Mouse (Mus musculus): ENCODE measurements around the gene Cyb561a3. TPM values are rescaled to one million over a fixed set of nuclear protein-coding genes. Genes with fewer than 3 reads are reported as not detected.
A peak's percentile ranks its signal among the peaks of the same experiment; 100 is the strongest.

Gene Cyb561a3
- polyA plus RNA-seq, 1 experiment from 2014 or later, result 14.5 TPM

DNA sequence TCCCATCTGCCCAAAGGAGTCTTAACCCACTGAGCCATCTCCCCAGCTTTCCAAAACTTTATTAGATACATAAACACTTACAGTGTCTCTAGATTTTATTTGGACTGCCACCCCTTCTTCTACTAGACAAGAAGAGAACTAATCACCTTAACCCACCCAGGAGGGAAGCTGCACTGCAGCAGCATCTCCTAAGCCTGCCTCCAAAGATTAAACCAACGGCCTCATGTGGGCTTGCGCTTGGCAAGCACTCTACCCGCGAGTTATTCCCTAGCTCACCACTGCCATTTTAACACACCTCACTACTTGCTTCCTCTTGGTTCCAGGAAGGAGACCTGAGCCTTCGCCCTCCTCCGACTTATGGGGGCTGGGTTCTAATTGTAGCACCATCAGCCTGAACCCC lies 12.7 kb upstream of the Cyb561a3 start:
- no peaks in the 10 kb centered on the region for H3K36me3 ChIP-seq (replicated peaks)
- H3K4me3 ChIP-seq (replicated peaks), result no peak overlapping the region
- H3K27ac ChIP-seq (replicated peaks), result no peak overlapping the region
- H3K4me2 ChIP-seq, result no peak overlapping the region
- H3K27me3 ChIP-seq, result no peaks in the 10 kb centered on the region
- WGBS (ENCODE audit: insufficient replicate concordance), result 57% methylated on average over 6 of the region's 6 CpGs
- H3K9ac ChIP-seq, result no peak overlapping the region
- H3K9me3 ChIP-seq (replicated peaks), result no peaks in the 10 kb centered on the region
- no peak for ATAC-seq (ENCODE audit: insufficient read depth)
- H3K4me1 ChIP-seq (replicated peaks), result peaks cover 5% of the 10 kb centered on the region; the same call in 1 of the 2 replicates

DNA sequence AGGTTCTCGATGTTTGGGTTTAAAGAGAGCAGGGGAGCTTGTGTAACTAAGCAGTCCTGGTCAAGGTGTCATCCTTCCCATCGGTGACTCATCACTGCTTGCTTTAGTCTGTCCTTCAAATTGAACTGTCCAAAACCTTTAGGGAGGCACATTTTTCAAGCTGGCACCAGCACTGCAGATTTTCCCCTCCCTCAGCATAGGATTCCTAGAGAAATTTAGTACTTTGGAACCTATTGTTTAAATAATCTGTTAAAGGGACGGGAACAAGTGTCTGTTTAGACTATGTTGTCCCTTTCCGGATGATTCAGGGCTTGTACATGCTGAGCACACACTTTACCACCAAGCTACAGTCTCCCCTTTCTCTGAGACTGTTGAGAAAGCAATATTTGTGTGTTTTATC lies 11.8 kb upstream of the Cyb561a3 start:
- H3K4me3 ChIP-seq (replicated peaks), result no peak overlapping the region
- H3K9me3 ChIP-seq (replicated peaks), result no peaks in the 10 kb centered on the region
- H3K27me3 ChIP-seq, result no peaks in the 10 kb centered on the region
- H3K36me3 ChIP-seq (replicated peaks), result no peaks in the 10 kb centered on the region
- no peak overlapping the region for H3K27ac ChIP-seq (replicated peaks)
- no peak overlapping the region for H3K4me2 ChIP-seq
- peak; percentile 37; the same call in 1 of the 2 replicates for ATAC-seq (ENCODE audit: insufficient read depth)
- WGBS (ENCODE audit: insufficient replicate concordance), result 44% methylated on average over 4 of the region's 4 CpGs
- no peak overlapping the region for H3K9ac ChIP-seq
- H3K4me1 ChIP-seq (replicated peaks), result peaks cover 5% of the 10 kb centered on the region; the same call in 1 of the 2 replicates

DNA sequence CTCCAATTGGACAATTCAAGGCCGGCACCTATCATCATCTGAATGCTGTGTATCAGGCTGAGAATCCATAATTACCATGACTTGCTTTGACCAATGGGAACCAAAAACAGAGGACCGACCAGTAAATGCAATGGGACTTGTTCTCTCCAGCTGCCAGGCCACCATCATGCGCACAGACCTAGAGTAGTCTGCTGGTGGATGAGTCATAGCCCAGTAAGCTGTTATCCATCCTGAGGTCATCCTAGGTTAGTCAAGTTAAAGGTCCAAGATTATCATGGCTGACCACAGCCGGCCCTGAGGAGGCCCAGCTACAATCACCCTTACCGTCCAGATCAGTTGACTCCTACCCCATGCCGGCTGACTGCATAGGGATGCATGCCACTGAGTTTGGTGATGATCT lies 7.3 kb upstream of the Cyb561a3 start:
- no peak overlapping the region for H3K4me2 ChIP-seq
- no peak overlapping the region for H3K27ac ChIP-seq (replicated peaks)
- H3K4me1 ChIP-seq (replicated peaks), result 0 out of 2 replicates have a peak, but pooled peaks cover 5% of the 10 kb centered on the region
- ATAC-seq (ENCODE audit: insufficient read depth), result no peak
- H3K9ac ChIP-seq, result no peak overlapping the region
- no peaks in the 10 kb centered on the region for H3K9me3 ChIP-seq (replicated peaks)
- no peak overlapping the region for H3K4me3 ChIP-seq (replicated peaks)
- peaks cover 38% of the 10 kb centered on the region for H3K36me3 ChIP-seq (replicated peaks)
- H3K27me3 ChIP-seq, result no peaks in the 10 kb centered on the region
- 76% methylated on average over 6 of the region's 6 CpGs for WGBS (ENCODE audit: insufficient replicate concordance)

DNA sequence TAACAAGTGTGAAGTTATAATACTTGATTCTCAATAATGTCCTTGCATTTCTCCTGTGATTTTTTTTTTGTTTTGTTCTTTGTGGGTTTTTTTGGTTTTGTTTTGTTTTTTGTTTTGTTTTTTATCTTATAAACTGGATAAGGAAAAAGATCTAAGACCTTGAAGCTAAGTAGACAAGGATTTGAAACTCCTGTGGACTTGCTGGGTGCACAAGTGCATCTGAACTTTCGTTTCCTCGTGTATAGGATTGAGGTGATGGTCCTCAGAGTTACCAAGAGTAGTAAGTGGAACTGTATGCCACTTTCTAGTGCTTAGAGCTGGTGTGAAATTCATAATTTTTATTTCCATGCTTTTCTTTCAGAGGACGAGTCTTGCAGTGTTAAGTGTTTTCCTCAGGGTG lies 3.1 kb downstream of the Cyb561a3 start:
- peaks cover 19% of the 10 kb centered on the region for H3K36me3 ChIP-seq (replicated peaks)
- H3K27ac ChIP-seq (replicated peaks), result no peak overlapping the region; the same call in 1 of the 2 replicates
- no peaks in the 10 kb centered on the region for H3K27me3 ChIP-seq
- H3K4me2 ChIP-seq, result no peak overlapping the region
- H3K4me1 ChIP-seq (replicated peaks), result peaks cover 32% of the 10 kb centered on the region
- H3K4me3 ChIP-seq (replicated peaks), result no peak overlapping the region
- WGBS (ENCODE audit: insufficient replicate concordance), result 65% methylated on average over 3 of the region's 3 CpGs
- ATAC-seq (ENCODE audit: insufficient read depth), result no peak
- H3K9ac ChIP-seq, result no peak overlapping the region
- H3K9me3 ChIP-seq (replicated peaks), result no peaks in the 10 kb centered on the region

DNA sequence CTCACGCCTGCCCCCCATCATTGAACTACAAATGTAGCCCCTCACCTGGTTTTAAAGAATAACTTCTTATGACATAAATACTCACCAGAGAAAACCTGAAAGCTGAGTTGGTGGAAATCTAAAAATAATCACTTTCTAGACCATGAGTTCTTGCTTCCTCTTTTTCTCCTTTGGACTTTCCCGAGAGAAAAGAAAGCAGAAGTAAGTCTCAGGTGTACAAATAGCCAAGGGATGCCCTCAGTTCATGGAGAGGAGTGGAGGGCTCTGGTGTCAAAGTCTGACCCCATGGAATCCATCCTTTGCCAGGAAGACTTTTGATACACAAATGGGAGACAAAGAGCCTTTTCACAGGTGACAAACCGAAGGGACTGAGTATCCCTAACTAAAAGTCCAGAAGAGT lies 3.8 kb downstream of the Cyb561a3 start:
- H3K4me3 ChIP-seq (replicated peaks), result no peak overlapping the region
- H3K27ac ChIP-seq (replicated peaks), result no peak overlapping the region; the same call in 1 of the 2 replicates
- no peaks in the 10 kb centered on the region for H3K27me3 ChIP-seq
- H3K4me1 ChIP-seq (replicated peaks), result peaks cover 34% of the 10 kb centered on the region
- WGBS (ENCODE audit: insufficient replicate concordance), result 45% methylated on average over 3 of the region's 3 CpGs
- no peak for ATAC-seq (ENCODE audit: insufficient read depth)
- peaks cover 20% of the 10 kb centered on the region for H3K36me3 ChIP-seq (replicated peaks)
- H3K4me2 ChIP-seq, result no peak overlapping the region
- no peak overlapping the region for H3K9ac ChIP-seq
- no peaks in the 10 kb centered on the region for H3K9me3 ChIP-seq (replicated peaks)

DNA sequence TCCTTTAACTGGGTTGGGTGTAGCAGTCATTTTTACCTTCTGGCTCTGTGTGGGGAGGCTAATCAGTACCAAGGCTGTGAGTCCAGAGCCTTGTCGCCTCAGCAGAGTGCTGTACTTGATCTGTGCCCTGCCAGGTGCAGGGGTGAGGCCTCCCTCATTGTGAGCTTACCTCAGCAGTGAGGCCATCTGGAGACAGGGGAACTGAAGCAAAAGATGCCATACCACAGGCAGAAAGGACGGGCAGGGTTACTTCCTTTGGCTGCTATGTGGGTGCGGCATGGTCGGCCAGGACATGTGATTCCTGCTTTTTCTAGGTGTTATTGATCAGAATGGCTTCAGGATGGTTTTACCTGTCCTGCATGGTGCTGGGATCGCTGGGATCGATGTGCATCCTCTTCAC lies 5.0 kb downstream of the Cyb561a3 start:
- no peaks in the 10 kb centered on the region for H3K27me3 ChIP-seq
- no peak overlapping the region for H3K9ac ChIP-seq
- WGBS (ENCODE audit: insufficient replicate concordance), result 67% methylated on average over 6 of the region's 6 CpGs
- no peak overlapping the region for H3K27ac ChIP-seq (replicated peaks)
- H3K4me2 ChIP-seq, result no peak overlapping the region
- no peaks in the 10 kb centered on the region for H3K9me3 ChIP-seq (replicated peaks)
- H3K4me1 ChIP-seq (replicated peaks), result peaks cover 32% of the 10 kb centered on the region
- ATAC-seq (ENCODE audit: insufficient read depth), result no peak
- H3K4me3 ChIP-seq (replicated peaks), result no peak overlapping the region
- H3K36me3 ChIP-seq (replicated peaks), result peaks cover 20% of the 10 kb centered on the region

GRCm38 (mm10) chr19:10583550-10584146 lies 6.7 kb downstream of the Cyb561a3 start:
- H3K27me3 ChIP-seq, result no peaks in the 10 kb centered on the region
- no peak overlapping the region for H3K9ac ChIP-seq
- no peak for ATAC-seq (ENCODE audit: insufficient read depth)
- H3K4me1 ChIP-seq (replicated peaks), result peaks cover 31% of the 10 kb centered on the region
- peaks cover 30% of the 10 kb centered on the region for H3K36me3 ChIP-seq (replicated peaks)
- no peaks in the 10 kb centered on the region for H3K9me3 ChIP-seq (replicated peaks)
- WGBS (ENCODE audit: insufficient replicate concordance), result 62% methylated on average over 7 of the region's 7 CpGs
- no peak overlapping the region for H3K4me3 ChIP-seq (replicated peaks)
- H3K4me2 ChIP-seq, result no peak overlapping the region
- no peak overlapping the region for H3K27ac ChIP-seq (replicated peaks)

GRCm38 (mm10) chr19:10585112-10585511 lies 8.1 kb downstream of the Cyb561a3 start:
- no peaks in the 10 kb centered on the region for H3K9me3 ChIP-seq (replicated peaks)
- ATAC-seq (ENCODE audit: insufficient read depth), result peak; percentile 38; the same call in 1 of the 2 replicates
- H3K4me1 ChIP-seq (replicated peaks), result peaks cover 28% of the 10 kb centered on the region
- H3K4me3 ChIP-seq (replicated peaks), result no peak overlapping the region
- H3K4me2 ChIP-seq, result no peak overlapping the region
- WGBS (ENCODE audit: insufficient replicate concordance), result 65% methylated on average over 8 of the region's 8 CpGs
- H3K27ac ChIP-seq (replicated peaks), result no peak overlapping the region; the same call in 1 of the 2 replicates
- H3K9ac ChIP-seq, result no peak overlapping the region
- H3K36me3 ChIP-seq (replicated peaks), result peaks cover 38% of the 10 kb centered on the region
- H3K27me3 ChIP-seq, result no peaks in the 10 kb centered on the region

DNA sequence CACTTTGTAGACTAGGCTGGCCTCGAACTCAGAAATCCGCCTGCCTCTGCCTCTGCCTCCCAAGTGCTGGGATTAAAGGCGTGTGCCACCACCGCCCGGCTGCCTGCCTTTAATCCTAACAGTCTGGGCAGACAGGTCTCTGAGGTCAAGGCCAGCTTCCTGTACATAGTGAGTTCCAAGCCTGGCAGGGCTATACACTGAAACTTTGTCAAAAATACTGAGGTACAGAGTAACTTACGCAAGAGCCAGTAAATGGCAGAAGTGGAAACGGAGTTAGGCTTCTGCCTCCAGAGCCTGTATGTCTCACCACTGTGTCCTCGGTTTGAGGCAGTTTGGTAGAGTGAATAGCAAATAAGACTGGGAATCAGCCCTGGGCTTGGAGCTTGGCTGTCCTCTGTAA lies 10.3 kb downstream of the Cyb561a3 start:
- H3K27me3 ChIP-seq, result no peaks in the 10 kb centered on the region
- H3K4me2 ChIP-seq, result no peak overlapping the region
- peaks cover 37% of the 10 kb centered on the region for H3K4me1 ChIP-seq (replicated peaks)
- 70% methylated on average over 8 of the region's 8 CpGs for WGBS (ENCODE audit: insufficient replicate concordance)
- no peaks in the 10 kb centered on the region for H3K9me3 ChIP-seq (replicated peaks)
- peak overlapping the region; percentile 20; the same call in 1 of the 2 replicates for H3K27ac ChIP-seq (replicated peaks)
- H3K36me3 ChIP-seq (replicated peaks), result peaks cover 44% of the 10 kb centered on the region
- H3K9ac ChIP-seq, result no peak overlapping the region
- ATAC-seq (ENCODE audit: insufficient read depth), result no peak
- H3K4me3 ChIP-seq (replicated peaks), result no peak overlapping the region

DNA sequence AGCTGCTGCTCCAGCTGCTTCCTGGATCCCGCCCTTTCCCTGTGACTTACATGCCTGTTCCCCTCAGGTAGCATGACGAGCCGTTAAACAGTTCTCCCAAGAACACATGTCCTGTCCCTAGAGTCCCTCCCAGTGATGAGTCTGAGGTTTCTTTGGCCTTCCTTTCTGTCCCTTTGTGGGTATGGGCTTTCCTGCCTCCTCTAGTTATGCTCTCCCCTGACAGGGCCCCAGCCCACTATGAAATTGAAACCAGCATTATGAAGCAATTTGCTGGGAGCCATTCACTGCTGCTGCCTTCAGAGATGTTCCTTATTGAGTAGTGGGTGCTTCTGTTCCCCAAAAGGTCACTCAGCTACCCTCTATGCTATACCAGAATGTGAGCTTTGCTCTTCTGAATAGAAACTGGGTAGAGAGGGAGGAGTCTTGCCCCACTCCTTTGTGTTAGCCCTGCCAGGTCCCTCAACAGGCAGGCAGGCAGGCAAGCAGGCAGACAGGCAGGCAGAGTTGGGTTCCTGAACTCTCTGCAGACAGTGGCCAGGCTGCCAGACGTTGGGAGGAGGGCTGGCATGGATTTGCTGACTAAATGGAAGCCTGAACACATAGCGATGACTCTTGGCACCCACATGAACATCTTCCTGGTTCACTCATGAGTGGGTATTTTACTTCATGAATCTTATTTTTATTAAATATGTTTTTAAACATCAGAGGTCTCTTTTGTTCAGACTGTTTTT lies 12.3 kb downstream of the Cyb561a3 start:
- H3K36me3 ChIP-seq (replicated peaks), result peaks cover 54% of the 10 kb centered on the region
- H3K4me1 ChIP-seq (replicated peaks), result peaks cover 53% of the 10 kb centered on the region
- no peaks in the 10 kb centered on the region for H3K27me3 ChIP-seq
- H3K4me2 ChIP-seq, result no peak overlapping the region
- H3K9me3 ChIP-seq (replicated peaks), result no peaks in the 10 kb centered on the region
- 31% methylated on average over 5 of the region's 5 CpGs for whole genome bisulfite sequencing (ENCODE audit: insufficient replicate concordance)
- H3K9ac ChIP-seq, result 0 out of 2 replicates have a peak overlapping the region, but pooled peaks have one; percentile 18
- no peak overlapping the region for H3K4me3 ChIP-seq (replicated peaks)
- peak overlapping the region; percentile 53 for H3K27ac ChIP-seq (replicated peaks)
- ATAC-seq (ENCODE audit: insufficient read depth), result no peak

DNA sequence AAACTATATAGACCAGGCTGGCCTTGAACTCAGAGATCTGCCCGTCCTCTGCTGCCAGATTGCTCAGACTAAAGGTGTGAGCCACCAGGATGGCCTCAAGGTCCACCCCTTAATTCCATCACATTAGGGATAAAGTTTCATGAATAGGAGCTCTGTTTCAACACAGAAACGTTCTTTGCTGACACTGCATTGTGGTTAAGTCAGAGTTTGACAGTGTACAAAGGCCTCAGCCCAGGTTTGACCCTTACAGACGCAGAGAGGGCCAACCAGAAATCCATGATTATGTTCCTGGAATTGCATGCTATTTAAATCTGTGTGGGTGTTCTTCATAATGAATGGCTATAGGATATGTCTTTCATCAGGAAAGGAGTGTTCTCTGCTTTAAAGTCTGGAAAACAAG lies 13.3 kb downstream of the Cyb561a3 start:
- Histone ChIP-seq H3K4me2 (no peak overlapping the region), H3K4me1 (replicated peaks) (peaks cover 49% of the 10 kb centered on the region), H3K9ac (no peak overlapping the region), H3K9me3 (replicated peaks) (no peaks in the 10 kb centered on the region), H3K36me3 (replicated peaks) (peaks cover 61% of the 10 kb centered on the region), H3K27ac (replicated peaks) (no peak overlapping the region), H3K27me3 (no peaks in the 10 kb centered on the region), H3K4me3 (replicated peaks) (no peak overlapping the region)
- no peak for ATAC-seq (ENCODE audit: insufficient read depth)
- 53% methylated on average over 3 of the region's 3 CpGs for WGBS (ENCODE audit: insufficient replicate concordance)

Data from liver, embryonic 15.5 days (tissue).